In genomic region chr19:3422488-3422887, GRCm38 (mm10) we compare ENCODE assay signal across 19 mouse cellular contexts. TPM values are rescaled to one million over a fixed set of nuclear protein-coding genes. Genes with fewer than 3 reads are reported as not detected.
DNase-seq lines count a peak whose midpoint lies in the region; ATAC-seq lines count a peak whose summit lies in the region.
"Had no signal": no experiment of that assay in that cellular context is flagged by ENCODE, and none has a peak within 500 bp of the region (broad histone marks: within the 10 kb centered on the region; RNA-seq: fewer than 3 reads in every experiment).

No protein-coding gene starts in this region.

- H3K4me2 ChIP-seq in liver, embryonic 15.5 days: no peak overlapping the region
- H3K4me2 ChIP-seq in liver, embryonic 11.5 days: no peak overlapping the region
- H3K4me2 ChIP-seq in embryonic facial prominence, embryonic 15.5 days (replicated peaks): no peak overlapping the region
- H3K4me2 ChIP-seq: heart, embryonic 13.5 days; hindbrain, embryonic 13.5 days; midbrain, embryonic 12.5 days had no signal

- no peak for ATAC-seq in liver, embryonic 15.5 days (ENCODE audit: insufficient read depth)
- no peak for ATAC-seq in liver, embryonic 11.5 days (replicated peaks; ENCODE audit: low FRiP score)
- peak; percentile 44; the same call in 1 of the 2 replicates for ATAC-seq in embryonic facial prominence, embryonic 15.5 days (ENCODE audit: insufficient number of reproducible peaks, low FRiP score, low TSS enrichment, low read depth)

- 71% methylated on average over 6 of the region's 6 CpGs for WGBS in liver, embryonic 15.5 days (ENCODE audit: insufficient replicate concordance)
- 85% methylated on average over 6 of the region's 6 CpGs for WGBS in liver, embryonic 11.5 days
- WGBS in embryonic facial prominence, embryonic 15.5 days: 60% methylated on average over 6 of the region's 6 CpGs

- peak overlapping the region; percentile 55; the same call in 1 of the 2 replicates for H3K27ac ChIP-seq in liver, embryonic 15.5 days (replicated peaks)
- H3K27ac ChIP-seq in liver, embryonic 11.5 days (ENCODE audit: low read depth, low read length): no peak overlapping the region
- H3K27ac ChIP-seq in embryonic facial prominence, embryonic 15.5 days (replicated peaks): no peak overlapping the region
- H3K27ac ChIP-seq: heart, embryonic 13.5 days; hindbrain, embryonic 13.5 days; midbrain, embryonic 12.5 days had no signal

- intact Hi-C loops in gastrocnemius, postnatal 14 days (cut with DNase I; ENCODE audit: low total_unique reads): no loop called here

- H3K4me3 ChIP-seq in liver, embryonic 15.5 days (replicated peaks): no peak overlapping the region
- no peak overlapping the region for H3K4me3 ChIP-seq in liver, embryonic 11.5 days (ENCODE audit: low read depth, low read length)
- H3K4me3 ChIP-seq in embryonic facial prominence, embryonic 15.5 days (replicated peaks): no peak overlapping the region
- H3K4me3 ChIP-seq: heart, embryonic 13.5 days; hindbrain, embryonic 13.5 days; midbrain, embryonic 12.5 days had no signal

- no peaks in the 10 kb centered on the region; the same call in 1 of the 2 replicates for H3K27me3 ChIP-seq in liver, embryonic 15.5 days
- H3K27me3 ChIP-seq in liver, embryonic 11.5 days (replicated peaks; ENCODE audit: control insufficient read depth, insufficient read depth, low read length): no peaks in the 10 kb centered on the region
- H3K27me3 ChIP-seq in embryonic facial prominence, embryonic 15.5 days: no peaks in the 10 kb centered on the region
- H3K27me3 ChIP-seq: hindbrain, embryonic 13.5 days had no signal

- no peaks in the 10 kb centered on the region for H3K4me1 ChIP-seq in liver, embryonic 15.5 days (replicated peaks)
- no peaks in the 10 kb centered on the region for H3K4me1 ChIP-seq in liver, embryonic 11.5 days (replicated peaks; ENCODE audit: control insufficient read depth, insufficient read depth, low read length)
- H3K4me1 ChIP-seq in embryonic facial prominence, embryonic 15.5 days: no peaks in the 10 kb centered on the region
- H3K4me1 ChIP-seq: heart, embryonic 13.5 days; hindbrain, embryonic 13.5 days; midbrain, embryonic 12.5 days had no signal

- no peaks in the 10 kb centered on the region for H3K36me3 ChIP-seq in liver, embryonic 15.5 days (replicated peaks)
- H3K36me3 ChIP-seq in liver, embryonic 11.5 days (ENCODE audit: control insufficient read depth, insufficient read depth, low read length): no peaks in the 10 kb centered on the region
- H3K36me3 ChIP-seq in embryonic facial prominence, embryonic 15.5 days: no peaks in the 10 kb centered on the region
- H3K36me3 ChIP-seq: G1E; heart, embryonic 13.5 days; hindbrain, embryonic 13.5 days; midbrain, embryonic 12.5 days had no signal

- H3K9me3 ChIP-seq in liver, embryonic 15.5 days (replicated peaks): no peaks in the 10 kb centered on the region
- no peaks in the 10 kb centered on the region for H3K9me3 ChIP-seq in liver, embryonic 11.5 days (ENCODE audit: control insufficient read depth, low read length)
- H3K9me3 ChIP-seq in embryonic facial prominence, embryonic 15.5 days (replicated peaks): 0 out of 2 replicates have a peak, but pooled peaks cover 4% of the 10 kb centered on the region
- H3K9me3 ChIP-seq: G1E; heart, embryonic 13.5 days; hindbrain, embryonic 13.5 days; midbrain, embryonic 12.5 days had no signal

- no peak overlapping the region for H3K9ac ChIP-seq in liver, embryonic 15.5 days
- no peak overlapping the region for H3K9ac ChIP-seq in liver, embryonic 11.5 days (ENCODE audit: low read depth, low read length)
- no peak overlapping the region for H3K9ac ChIP-seq in embryonic facial prominence, embryonic 15.5 days
- H3K9ac ChIP-seq: heart, embryonic 13.5 days; hindbrain, embryonic 13.5 days; midbrain, embryonic 12.5 days had no signal

- peak; percentile 31 for DNase-seq in gastrocnemius, postnatal 14 days
- DNase-seq in gastrocnemius, postnatal 10 days: no peak
- no peak for DNase-seq in liver, embryonic 11.5 days (ENCODE audit: low spot score)
- peak; percentile 33 for DNase-seq in 3134 (ENCODE audit: extremely low read depth, insufficient read length, low spot score)
- no peak for DNase-seq in frontal cortex, postnatal 14 days (ENCODE audit: low spot score in 2 of 2)
- DNase-seq in kidney, adult 9 months: no peak
- DNase-seq: adrenal gland, adult 8-10 months; cerebellum, adult 9-10 months; kidney, adult 2 months; kidney, postnatal 4 days; layer of hippocampus, postnatal 36 days; spleen, adult 18-20 months had no signal

RNA-seq across cellular contexts. Expression of gene Gal, which starts 8.1 kb away (rescaled TPM):
- total RNA-seq in gastrocnemius, postnatal 14 days (2021): under 1 TPM in 1 of 2 experiments, not detected in 1; 0.33 TPM
- total RNA-seq in gastrocnemius, postnatal 10 days (2021): 1 to 10 TPM in 1 of 2 experiments, not detected in 1; 1.9 TPM
- 0.12 and 0.15 TPM in 2 replicates for polyA plus RNA-seq in liver, embryonic 15.5 days (2015; fragmentation: Nextera tagmentation; extraction: Ambion mirVana)
- 2.1 and 2.6 TPM in 2 replicates for polyA plus RNA-seq in liver, embryonic 11.5 days (2014; fragmentation: Nextera tagmentation; extraction: Ambion mirVana)
- 1.8 and 3.8 TPM in 2 replicates for polyA plus RNA-seq in embryonic facial prominence, embryonic 15.5 days (2015; fragmentation: Nextera tagmentation; extraction: Ambion mirVana)
- total RNA-seq: G1E; gastrocnemius, postnatal 4 days had no signal
- polyA plus RNA-seq: G1E had no signal

RNA-seq across cellular contexts. Expression of gene Tesmin, which starts 33.8 kb away (rescaled TPM):
- under 1 TPM; 0.20 to 0.43 TPM for total RNA-seq in gastrocnemius, postnatal 14 days (2021)
- under 1 TPM; 0.68 to 0.77 TPM for total RNA-seq in gastrocnemius, postnatal 10 days (2021)
- polyA plus RNA-seq in liver, embryonic 15.5 days (2015; fragmentation: Nextera tagmentation; extraction: Ambion mirVana): 0.26 and 0.39 TPM in 2 replicates
- polyA plus RNA-seq in liver, embryonic 11.5 days (2014; fragmentation: Nextera tagmentation; extraction: Ambion mirVana): 0.41 and 0.55 TPM in 2 replicates
- 0.47 and 0.65 TPM in 2 replicates for polyA plus RNA-seq in embryonic facial prominence, embryonic 15.5 days (2015; fragmentation: Nextera tagmentation; extraction: Ambion mirVana)

Comparison
In these comparisons a context has a peak if more than half of its experiments do, and no peak if none do; other contexts are left out.
1. DNase-seq: peak in gastrocnemius, postnatal 14 days (single experiment) and 3134 (single experiment); none in gastrocnemius, postnatal 10 days (single experiment), liver, embryonic 11.5 days (single experiment), frontal cortex, postnatal 14 days (0 of 2) and kidney, adult 9 months (single experiment).